Mouse (Mus musculus) lung, postnatal 0 days (tissue): Measurements from ENCODE around the gene Mettl1.

Experiments
- CTCF ChIP-seq: IDR thresholded peaks from 2 replicates; pipeline ENCODE4 v1.5.1; 2016; ENCODE audit warnings: antibody characterized with exemption, mild to moderate bottlenecking
- EP300 ChIP-seq: IDR thresholded peaks from 2 replicates; pipeline ENCODE4 v1.6.1; 2016; ENCODE audit warnings: antibody characterized with exemption, mild to moderate bottlenecking, control low read depth

DNA sequence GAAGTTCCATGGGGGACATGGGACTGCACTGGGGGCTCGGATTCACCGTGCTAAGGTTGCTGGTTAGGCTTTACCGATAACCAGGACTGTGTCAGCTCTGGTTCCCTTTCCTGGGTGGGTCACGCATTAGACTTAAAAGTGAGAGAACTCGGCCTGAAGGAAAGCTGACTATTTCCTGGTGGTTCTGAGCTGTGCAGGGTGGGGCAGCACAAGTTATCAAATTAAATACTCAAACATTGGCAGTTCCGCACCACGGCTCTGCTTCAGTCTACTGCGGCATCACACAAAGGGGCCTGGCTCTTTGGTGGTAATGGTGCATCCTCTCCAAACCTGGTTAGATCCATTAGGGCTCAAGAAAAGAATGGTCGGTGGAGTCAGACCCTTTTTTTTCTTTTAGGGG lies 39.9 kb upstream of the Mettl1 start:
- TF ChIP-seq CTCF = no peak
- no peak for TF ChIP-seq EP300
